In the genomic region with DNA sequence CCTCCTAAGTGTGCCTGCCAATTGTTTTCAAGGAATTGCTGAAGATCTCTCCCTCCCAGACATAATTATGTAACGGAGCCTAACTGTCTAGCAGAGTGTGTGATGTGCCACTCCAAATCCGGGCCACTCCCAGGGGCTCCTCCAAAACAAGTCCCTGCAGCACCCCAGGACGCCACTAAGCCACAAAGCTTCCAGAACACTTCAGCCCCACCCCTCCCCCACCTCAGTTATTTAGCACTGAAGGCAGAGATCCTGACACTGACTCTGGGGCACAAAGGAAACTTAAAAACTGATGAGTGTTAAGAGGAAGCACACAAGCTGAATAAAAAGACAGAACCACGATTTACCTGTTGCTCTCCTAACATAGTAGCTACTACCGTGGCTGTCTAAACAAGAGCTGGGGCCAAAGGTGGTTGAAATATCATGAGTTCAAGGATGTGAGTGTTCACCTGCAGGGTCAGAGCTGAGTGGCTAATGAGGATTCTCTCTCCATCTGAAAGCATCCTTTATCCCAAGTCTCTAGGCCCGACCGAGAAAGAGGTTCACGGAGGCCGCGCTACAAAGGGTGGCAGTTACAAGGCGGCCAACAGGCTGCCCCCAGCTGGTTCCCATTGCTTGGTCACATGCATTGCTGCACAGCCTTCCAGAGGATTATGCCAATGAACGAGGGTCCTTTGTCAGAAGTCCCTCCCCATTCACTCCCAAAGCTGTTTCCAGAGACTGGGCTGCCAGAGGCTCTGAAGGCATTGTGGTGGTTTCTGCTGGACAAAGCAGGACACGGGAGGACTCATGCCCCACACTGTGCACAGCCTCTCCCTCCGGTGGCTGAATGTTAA, we compare ENCODE assay signal across 10 mouse cellular contexts. TPM values are rescaled to one million over a fixed set of nuclear protein-coding genes. Genes with fewer than 3 reads are reported as not detected.
A peak's percentile ranks its signal among the peaks of the same experiment; 100 is the strongest.
DNase-seq lines count a peak whose midpoint lies in the region; ATAC-seq lines count a peak whose summit lies in the region.
"Had no signal": no experiment of that assay in that cellular context is flagged by ENCODE, and none has a peak within 500 bp of the region (broad histone marks: within the 10 kb centered on the region; RNA-seq: fewer than 3 reads in every experiment).

No protein-coding gene starts in this region.

- no peaks in the 10 kb centered on the region for H3K36me3 ChIP-seq in hindbrain, embryonic 11.5 days (ENCODE audit: control insufficient read depth, insufficient read depth, low read length)
- no peaks in the 10 kb centered on the region for H3K36me3 ChIP-seq in midbrain, embryonic 14.5 days (ENCODE audit: control insufficient read depth, insufficient read depth, low read length)
- H3K36me3 ChIP-seq: limb, embryonic 15.5 days had no signal

- H3K27me3 ChIP-seq in hindbrain, embryonic 11.5 days (ENCODE audit: control insufficient read depth, insufficient read depth, low read length) = no peaks in the 10 kb centered on the region
- H3K27me3 ChIP-seq in midbrain, embryonic 14.5 days (ENCODE audit: control insufficient read depth, insufficient read depth, low read length) = no peaks in the 10 kb centered on the region
- H3K27me3 ChIP-seq: limb, embryonic 15.5 days had no signal

- DNase-seq in kidney, postnatal 4 days = peak; percentile 18 to 43
- no peak for DNase-seq in kidney, adult 18-20 months
- DNase-seq in c-Kit-positive CD71-positive TER-119-negative erythroid progenitor cells, embryonic 14.5 days (ENCODE audit: low read depth) = peak; percentile 14
- DNase-seq in hindbrain, embryonic 11.5 days (ENCODE audit: low spot score) = peak; percentile 71
- DNase-seq in midbrain, embryonic 14.5 days = peak; percentile 75
- no peak for DNase-seq in cerebellum, adult 11-12 months
- no peak for DNase-seq in natural killer cell, adult 2 months (ENCODE audit: low spot score in 2 of 2)
- DNase-seq in urinary bladder, postnatal 14 days (ENCODE audit: low spot score) = no peak
- DNase-seq: thymus, postnatal 4 days had no signal

- H3K4me1 ChIP-seq in hindbrain, embryonic 11.5 days (replicated peaks; ENCODE audit: control insufficient read depth, insufficient read depth, low read length) = peaks cover 4% of the 10 kb centered on the region; the same call in 1 of the 2 replicates
- peaks cover 18% of the 10 kb centered on the region; the same call in 1 of the 2 replicates for H3K4me1 ChIP-seq in midbrain, embryonic 14.5 days (ENCODE audit: control insufficient read depth, insufficient read depth, low read length)

- no peaks in the 10 kb centered on the region for H3K9me3 ChIP-seq in hindbrain, embryonic 11.5 days (ENCODE audit: control insufficient read depth, low read length)
- no peaks in the 10 kb centered on the region for H3K9me3 ChIP-seq in midbrain, embryonic 14.5 days (ENCODE audit: control insufficient read depth, low read length)
- H3K9me3 ChIP-seq: limb, embryonic 15.5 days had no signal

- no peak overlapping the region for H3K4me3 ChIP-seq in hindbrain, embryonic 11.5 days (ENCODE audit: low read depth, low read length)
- peak overlapping the region; percentile 28; the same call in 1 of the 2 replicates for H3K4me3 ChIP-seq in midbrain, embryonic 14.5 days (replicated peaks; ENCODE audit: low read depth, low read length)
- H3K4me3 ChIP-seq: limb, embryonic 15.5 days had no signal

- WGBS in hindbrain, embryonic 11.5 days = 4% methylated on average over 14 of the region's 14 CpGs
- WGBS in midbrain, embryonic 14.5 days = 2% methylated on average over 14 of the region's 14 CpGs

- peak overlapping the region; percentile 40; the same call in 1 of the 2 replicates for H3K9ac ChIP-seq in hindbrain, embryonic 11.5 days (ENCODE audit: low read depth, low read length)
- peak overlapping the region; percentile 29; the same call in 1 of the 2 replicates for H3K9ac ChIP-seq in midbrain, embryonic 14.5 days (replicated peaks; ENCODE audit: low read length)
- H3K9ac ChIP-seq: limb, embryonic 15.5 days had no signal

- ATAC-seq in hindbrain, embryonic 11.5 days (ENCODE audit: low FRiP score) = peak; percentile 93
- peak; percentile 80 for ATAC-seq in midbrain, embryonic 14.5 days (ENCODE audit: low FRiP score, low TSS enrichment)

- peak overlapping the region; percentile 41 for H3K4me2 ChIP-seq in hindbrain, embryonic 11.5 days (replicated peaks; ENCODE audit: low read depth, low read length)
- H3K4me2 ChIP-seq in midbrain, embryonic 14.5 days (ENCODE audit: low read length) = peak overlapping the region; percentile 66

- peak overlapping the region; percentile 32 for H3K27ac ChIP-seq in hindbrain, embryonic 11.5 days (ENCODE audit: low read depth, low read length)
- H3K27ac ChIP-seq in midbrain, embryonic 14.5 days (replicated peaks; ENCODE audit: low read depth, low read length) = peak overlapping the region; percentile 75
- H3K27ac ChIP-seq: limb, embryonic 15.5 days had no signal

RNA-seq across cellular contexts. Expression of a gene that starts 19.0 kb away (rescaled TPM):
- 61.6 and 66.0 TPM in 2 replicates for polyA plus RNA-seq in hindbrain, embryonic 11.5 days (2014; fragmentation: Nextera tagmentation; extraction: Ambion mirVana)
- 9.8 and 16.5 TPM in 2 replicates for polyA plus RNA-seq in midbrain, embryonic 14.5 days (2014; fragmentation: Nextera tagmentation; extraction: Ambion mirVana)

Comparison
In these comparisons a context has a peak if more than half of its experiments do, and no peak if none do; other contexts are left out.
1. DNase-seq: peak in kidney, postnatal 4 days (2 of 2), c-Kit-positive CD71-positive TER-119-negative erythroid progenitor cells, embryonic 14.5 days (single experiment), hindbrain, embryonic 11.5 days (single experiment) and midbrain, embryonic 14.5 days (single experiment); none in kidney, adult 18-20 months (single experiment), cerebellum, adult 11-12 months (single experiment), natural killer cell, adult 2 months (0 of 2) and urinary bladder, postnatal 14 days (single experiment).